Mouse (Mus musculus): Measurements from ENCODE around the gene Tmem251. TPM values are rescaled to one million over a fixed set of nuclear protein-coding genes. Genes with fewer than 3 reads are reported as not detected.
A peak's percentile ranks its signal among the peaks of the same experiment; 100 is the strongest.

The Tmem251 gene
- polyA plus RNA-seq, 2 experiments, result 3.4 to 11.2 TPM

DNA sequence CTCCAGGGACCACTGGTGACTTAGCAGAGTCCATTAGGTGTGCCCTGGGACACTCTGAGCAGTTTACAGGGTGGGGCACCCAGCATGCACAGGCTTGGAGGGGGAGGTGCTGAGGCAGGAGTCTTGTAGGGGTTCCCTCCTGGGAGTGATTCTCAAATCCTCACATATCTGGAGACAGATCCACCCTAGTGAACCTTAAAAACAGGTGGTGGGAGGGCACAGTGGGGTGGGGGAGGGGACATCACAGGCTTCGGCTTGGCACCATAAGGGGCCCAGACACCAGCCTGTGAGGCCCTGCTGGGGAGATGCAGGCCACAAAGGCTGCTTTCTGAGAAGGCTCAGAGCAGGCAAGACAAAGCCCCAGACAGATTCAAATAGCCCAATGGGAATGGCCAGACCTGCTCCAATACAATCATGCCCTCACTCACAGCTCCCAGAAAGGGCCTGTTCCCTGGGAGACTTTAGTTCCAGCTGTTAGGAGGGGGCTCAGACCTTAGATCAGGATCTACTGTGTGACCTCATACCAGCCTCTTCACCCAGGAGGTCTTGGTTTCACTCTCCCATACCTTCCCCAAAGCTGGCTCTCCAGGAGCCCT, 45.4 kb upstream of the Tmem251 start:
- H3K36me3 ChIP-seq (ENCODE audit: control insufficient read depth, insufficient read depth, low read length), result no peaks in the 10 kb centered on the region
- 20% methylated on average over 1 of the region's 1 CpGs for WGBS
- H3K9ac ChIP-seq (ENCODE audit: low read depth, low read length, severe bottlenecking), result 0 out of 2 replicates have a peak overlapping the region, but pooled peaks have one; percentile 4
- H3K4me2 ChIP-seq (replicated peaks; ENCODE audit: low read depth, low read length, severe bottlenecking), result no peak overlapping the region
- no peaks in the 10 kb centered on the region for H3K9me3 ChIP-seq (ENCODE audit: control insufficient read depth, low read length)
- peak overlapping the region; percentile 14; the same call in 1 of the 2 replicates for H3K27ac ChIP-seq (replicated peaks; ENCODE audit: low read depth, low read length)
- H3K4me1 ChIP-seq (ENCODE audit: control insufficient read depth, insufficient read depth, low read length), result peaks cover 41% of the 10 kb centered on the region
- ATAC-seq (ENCODE audit: low FRiP score, low read depth) (peak; percentile 20; the same call in 1 of the 2 replicates), DNase-seq (ENCODE audit: low spot score) (no peak)
- H3K27me3 ChIP-seq (ENCODE audit: control insufficient read depth, insufficient read depth, low read length), result no peaks in the 10 kb centered on the region
- no peak overlapping the region for H3K4me3 ChIP-seq (replicated peaks; ENCODE audit: low read length)
- TF ChIP-seq POLR2A (IDR thresholded peaks at IDR 0.05; ENCODE audit: borderline replicate concordance, extremely low read depth, insufficient read depth, insufficient read length), result no peak

DNA sequence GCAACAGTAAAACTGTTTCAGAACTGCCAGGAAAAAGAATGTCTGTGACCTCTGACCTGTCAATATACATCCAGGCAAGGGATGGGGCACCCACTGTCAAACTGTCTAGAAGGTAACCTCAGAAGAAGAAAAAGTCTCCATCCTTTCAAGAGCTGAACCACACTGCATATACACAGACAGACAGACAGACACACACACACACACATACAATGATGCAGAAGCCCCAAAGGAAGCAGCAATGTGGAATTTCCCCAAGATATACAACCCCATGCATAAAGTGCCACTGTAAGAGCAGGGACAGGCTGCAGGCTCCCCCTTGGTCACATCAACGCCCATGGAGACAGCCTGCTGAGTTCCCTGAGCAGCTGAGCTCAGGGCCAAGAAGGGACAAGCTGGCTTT, 44.4 kb upstream of the Tmem251 start:
- H3K27ac ChIP-seq (replicated peaks; ENCODE audit: low read depth, low read length), result no peak overlapping the region
- no peak overlapping the region for H3K9ac ChIP-seq (ENCODE audit: low read depth, low read length, severe bottlenecking)
- TF ChIP-seq POLR2A (IDR thresholded peaks at IDR 0.05; ENCODE audit: borderline replicate concordance, extremely low read depth, insufficient read depth, insufficient read length), result no peak
- H3K9me3 ChIP-seq (ENCODE audit: control insufficient read depth, low read length), result no peaks in the 10 kb centered on the region
- WGBS, result 36% methylated on average over 1 of the region's 1 CpGs
- no peaks in the 10 kb centered on the region for H3K27me3 ChIP-seq (ENCODE audit: control insufficient read depth, insufficient read depth, low read length)
- ATAC-seq (ENCODE audit: low FRiP score, low read depth) (no peak), DNase-seq (ENCODE audit: low spot score) (no peak)
- no peaks in the 10 kb centered on the region for H3K36me3 ChIP-seq (ENCODE audit: control insufficient read depth, insufficient read depth, low read length)
- no peak overlapping the region for H3K4me3 ChIP-seq (replicated peaks; ENCODE audit: low read length)
- no peak overlapping the region for H3K4me2 ChIP-seq (replicated peaks; ENCODE audit: low read depth, low read length, severe bottlenecking)
- peaks cover 49% of the 10 kb centered on the region for H3K4me1 ChIP-seq (ENCODE audit: control insufficient read depth, insufficient read depth, low read length)

DNA sequence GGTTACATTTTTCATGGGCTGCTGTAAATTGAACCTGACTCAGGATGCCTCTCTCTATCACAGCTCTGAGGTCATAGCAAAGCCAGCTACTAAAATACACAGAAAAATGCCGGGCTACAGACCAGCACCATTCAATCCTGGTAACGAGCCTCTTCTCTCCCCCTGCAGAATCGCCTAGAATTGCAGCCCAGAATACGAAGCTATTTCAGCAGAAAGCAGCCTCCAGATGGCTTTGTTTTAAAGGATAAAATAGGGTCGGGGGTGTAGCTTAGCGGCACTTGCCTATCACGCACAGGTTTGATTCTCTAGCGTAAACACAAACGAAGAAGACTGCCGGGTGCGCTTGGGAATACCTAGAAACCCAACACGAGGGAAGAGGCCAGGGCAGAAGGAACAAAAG, 43.1 kb upstream of the Tmem251 start:
- no peaks in the 10 kb centered on the region for H3K27me3 ChIP-seq (ENCODE audit: control insufficient read depth, insufficient read depth, low read length)
- H3K4me2 ChIP-seq (replicated peaks; ENCODE audit: low read depth, low read length, severe bottlenecking), result no peak overlapping the region
- H3K4me1 ChIP-seq (ENCODE audit: control insufficient read depth, insufficient read depth, low read length), result peaks cover 50% of the 10 kb centered on the region
- H3K9ac ChIP-seq (ENCODE audit: low read depth, low read length, severe bottlenecking), result no peak overlapping the region
- 42% methylated on average over 12 of the region's 12 CpGs for WGBS
- DNase-seq (ENCODE audit: low spot score) (no peak), ATAC-seq (ENCODE audit: low FRiP score, low read depth) (no peak)
- H3K9me3 ChIP-seq (ENCODE audit: control insufficient read depth, low read length), result no peaks in the 10 kb centered on the region
- H3K27ac ChIP-seq (replicated peaks; ENCODE audit: low read depth, low read length), result no peak overlapping the region
- no peak overlapping the region for H3K4me3 ChIP-seq (replicated peaks; ENCODE audit: low read length)
- TF ChIP-seq POLR2A (IDR thresholded peaks at IDR 0.05; ENCODE audit: borderline replicate concordance, extremely low read depth, insufficient read depth, insufficient read length), result no peak
- H3K36me3 ChIP-seq (ENCODE audit: control insufficient read depth, insufficient read depth, low read length), result no peaks in the 10 kb centered on the region

DNA sequence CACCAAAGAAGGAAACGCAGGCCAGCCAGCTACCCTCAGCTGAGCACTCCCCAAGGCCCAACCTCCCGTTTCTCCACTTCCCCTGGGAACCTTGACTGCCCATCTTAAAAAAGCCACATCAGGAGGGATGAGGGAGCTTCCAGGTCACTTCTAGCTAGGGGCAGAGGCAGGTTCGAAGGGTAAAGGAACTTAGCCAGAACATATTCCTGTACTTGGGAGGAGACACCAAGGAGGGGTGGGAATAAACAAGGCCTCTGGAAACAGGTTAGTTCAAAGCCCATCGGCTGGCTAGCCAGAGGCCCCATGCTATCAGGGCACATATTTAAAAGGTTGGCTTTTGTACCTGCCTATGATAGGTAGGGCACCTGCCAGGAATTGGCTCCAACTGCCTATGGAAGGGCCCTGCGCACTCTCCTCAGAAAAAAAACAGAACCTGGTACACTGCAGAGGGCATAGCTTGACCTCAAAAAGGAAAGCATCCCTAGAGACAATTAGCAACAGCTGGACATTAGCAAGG, 41.8 kb upstream of the Tmem251 start:
- no peak overlapping the region for H3K27ac ChIP-seq (replicated peaks; ENCODE audit: low read depth, low read length)
- H3K9ac ChIP-seq (ENCODE audit: low read depth, low read length, severe bottlenecking), result no peak overlapping the region
- no peak for ATAC-seq (ENCODE audit: low FRiP score, low read depth)
- no peak overlapping the region for H3K4me2 ChIP-seq (replicated peaks; ENCODE audit: low read depth, low read length, severe bottlenecking)
- no peak for TF ChIP-seq POLR2A (IDR thresholded peaks at IDR 0.05; ENCODE audit: borderline replicate concordance, extremely low read depth, insufficient read depth, insufficient read length)
- peaks cover 47% of the 10 kb centered on the region for H3K4me1 ChIP-seq (ENCODE audit: control insufficient read depth, insufficient read depth, low read length)
- no peaks in the 10 kb centered on the region for H3K27me3 ChIP-seq (ENCODE audit: control insufficient read depth, insufficient read depth, low read length)
- no peaks in the 10 kb centered on the region for H3K36me3 ChIP-seq (ENCODE audit: control insufficient read depth, insufficient read depth, low read length)
- DNase-seq (ENCODE audit: low spot score), result no peak
- WGBS, result 88% methylated on average over 5 of the region's 5 CpGs
- H3K9me3 ChIP-seq (ENCODE audit: control insufficient read depth, low read length), result no peaks in the 10 kb centered on the region
- no peak overlapping the region for H3K4me3 ChIP-seq (replicated peaks; ENCODE audit: low read length)

DNA sequence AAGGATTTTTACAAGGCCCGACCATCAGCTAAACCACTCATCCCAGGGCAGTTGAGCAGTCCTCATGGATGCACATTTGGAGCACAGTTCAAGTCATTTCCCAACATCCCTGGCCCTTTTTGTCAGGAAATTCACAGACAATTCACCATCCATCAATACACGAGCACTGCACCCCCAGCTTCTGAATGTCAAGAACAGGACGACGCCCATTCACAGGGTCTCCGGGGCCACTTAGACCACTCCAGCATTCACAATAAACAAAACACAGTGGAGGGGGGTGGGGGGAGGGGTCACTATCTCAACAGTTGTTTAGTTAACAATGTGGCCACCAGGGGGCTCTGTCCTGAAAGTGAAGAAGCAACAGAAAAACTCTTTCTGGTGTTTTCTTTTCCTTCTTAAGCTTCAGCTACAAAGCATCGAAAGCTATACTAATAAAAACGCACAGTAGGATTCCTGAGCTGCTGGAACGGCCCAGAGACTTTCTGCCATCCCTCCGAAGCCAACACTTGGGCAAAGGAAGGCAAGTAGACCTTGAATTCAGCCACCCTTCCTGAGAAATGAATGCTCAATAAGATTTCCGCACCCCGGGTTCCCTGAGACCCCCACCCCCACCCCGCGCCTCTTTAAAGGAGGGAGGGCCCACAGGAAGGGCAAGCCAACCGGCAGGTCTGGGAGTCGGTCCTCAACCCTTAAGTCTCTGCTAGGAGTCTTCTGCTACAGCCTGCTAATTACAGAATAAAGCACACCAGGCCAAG, 41.0 kb upstream of the Tmem251 start:
- ATAC-seq (ENCODE audit: low FRiP score, low read depth), result no peak
- H3K4me3 ChIP-seq (replicated peaks; ENCODE audit: low read length), result peak overlapping the region; percentile 75
- H3K9me3 ChIP-seq (ENCODE audit: control insufficient read depth, low read length), result no peaks in the 10 kb centered on the region
- WGBS, result 6% methylated on average over 15 of the region's 15 CpGs
- H3K27ac ChIP-seq (replicated peaks; ENCODE audit: low read depth, low read length), result peak overlapping the region; percentile 71
- peak overlapping the region; percentile 94 for H3K4me2 ChIP-seq (replicated peaks; ENCODE audit: low read depth, low read length, severe bottlenecking)
- peaks cover 47% of the 10 kb centered on the region for H3K4me1 ChIP-seq (ENCODE audit: control insufficient read depth, insufficient read depth, low read length)
- peak; percentile 82 for DNase-seq (ENCODE audit: low spot score)
- H3K27me3 ChIP-seq (ENCODE audit: control insufficient read depth, insufficient read depth, low read length), result no peaks in the 10 kb centered on the region
- TF ChIP-seq POLR2A (IDR thresholded peaks at IDR 0.05; ENCODE audit: borderline replicate concordance, extremely low read depth, insufficient read depth, insufficient read length), result no peak
- peak overlapping the region; percentile 87; the same call in 1 of the 2 replicates for H3K9ac ChIP-seq (ENCODE audit: low read depth, low read length, severe bottlenecking)
- no peaks in the 10 kb centered on the region for H3K36me3 ChIP-seq (ENCODE audit: control insufficient read depth, insufficient read depth, low read length)
